Comparison of ENCODE assay signal across 22 mouse cellular contexts in genomic region chr11:106025774-106026173, GRCm38 (mm10). TPM values are rescaled to one million over a fixed set of nuclear protein-coding genes. Genes with fewer than 3 reads are reported as not detected.
"Had no signal": no experiment of that assay in that cellular context is flagged by ENCODE, and none has a peak within 500 bp of the region (broad histone marks: within the 10 kb centered on the region; RNA-seq: fewer than 3 reads in every experiment).

No protein-coding gene starts in this region.

- H3K4me1 ChIP-seq: limb, embryonic 12.5 days; lung, embryonic 15.5 days had no signal

- H3K9ac ChIP-seq: limb, embryonic 12.5 days; lung, embryonic 15.5 days; midbrain, embryonic 13.5 days had no signal

- H3K4me3 ChIP-seq: limb, embryonic 12.5 days; lung, embryonic 15.5 days; midbrain, embryonic 13.5 days had no signal

- DNase-seq: kidney, adult 8-10 months; kidney, postnatal 36 days; layer of hippocampus, adult 9-11 months; layer of hippocampus, postnatal 36 days; lung, postnatal 14 days; right cerebral cortex, adult 18-20 months; right cerebral cortex, postnatal 25 days; thymus, postnatal 14 days had no signal

- H3K9me3 ChIP-seq: limb, embryonic 12.5 days; lung, embryonic 15.5 days; midbrain, embryonic 13.5 days had no signal

- H3K27ac ChIP-seq: kidney, postnatal 0 days; limb, embryonic 12.5 days; lung, embryonic 15.5 days; macrophage; midbrain, embryonic 13.5 days; stomach, postnatal 0 days had no signal

- H3K4me2 ChIP-seq: limb, embryonic 12.5 days; lung, embryonic 15.5 days; midbrain, embryonic 13.5 days had no signal

- H3K36me3 ChIP-seq: lung, embryonic 15.5 days; midbrain, embryonic 13.5 days had no signal

- ATAC-seq: midbrain, embryonic 13.5 days had no signal

RNA-seq across cellular contexts. Expression of gene Kcnh6, which starts 17.9 kb away (rescaled TPM):
- total RNA-seq: liver, adult 2 months had no signal
- polyA plus RNA-seq: liver, adult 2 months; macrophage had no signal

RNA-seq across cellular contexts. Expression of gene Ace3, which starts 31.3 kb away (rescaled TPM):
- total RNA-seq: layer of hippocampus, adult 18-20 months; layer of hippocampus, postnatal 36 days; left cerebral cortex, adult 8-10 months; left cerebral cortex, postnatal 36 days; liver, adult 2 months; midbrain, postnatal 0 days had no signal
- polyA plus RNA-seq: intestine, postnatal 0 days; kidney, postnatal 0 days; limb, embryonic 12.5 days; liver, adult 2 months; macrophage; midbrain, embryonic 13.5 days; midbrain, postnatal 0 days; neural tube, embryonic 14.5 days; small intestine, adult 2 months; stomach, postnatal 0 days had no signal
